Mouse (Mus musculus) testis, adult 2 months (tissue): ENCODE data around the gene Cttn. TPM values are rescaled to one million over a fixed set of nuclear protein-coding genes. Genes with fewer than 3 reads are reported as not detected.

Experiments used
- H3K27ac ChIP-seq: fragments of 200-500 bp; 2 replicates; pipeline ENCODE4 v1.5.1; 2012; ENCODE audit warnings: low read depth, low read length; ENCODE audit not compliant: control insufficient read depth, insufficient read depth
- H3K27me3 ChIP-seq: fragments of 200-500 bp; 2 replicates; pipeline ENCODE4 v1.6.1; 2012; ENCODE audit warnings: mild to moderate bottlenecking, low read length, moderate library complexity; ENCODE audit not compliant: control insufficient read depth, insufficient read depth
- H3K36me3 ChIP-seq: fragments of 200-500 bp; 2 replicates; pipeline ENCODE4 v1.6.1; 2012; ENCODE audit warnings: mild to moderate bottlenecking, low read length; ENCODE audit not compliant: control insufficient read depth, insufficient read depth
- H3K4me1 ChIP-seq: fragments of 200-500 bp; 2 replicates; pipeline ENCODE4 v1.6.1; 2012; ENCODE audit warnings: low read length; ENCODE audit not compliant: control insufficient read depth, insufficient read depth
- H3K4me3 ChIP-seq: fragments of 200-500 bp; 2 replicates; pipeline ENCODE4 v1.5.1; 2012; ENCODE audit warnings: low read depth, mild to moderate bottlenecking, low read length, moderate library complexity, mixed read lengths; ENCODE audit not compliant: control insufficient read depth
- CTCF ChIP-seq: fragments of 200-500 bp; IDR thresholded peaks from 2 replicates; pipeline ENCODE4 v1.5.1; 2012; ENCODE audit warnings: low read depth, mild to moderate bottlenecking, inconsistent platforms, low read length, moderate library complexity; ENCODE audit not compliant: control insufficient read depth, insufficient read depth, insufficient replicate concordance
- POLR2A ChIP-seq: fragments of 200-500 bp; IDR thresholded peaks from 2 replicates; pipeline ENCODE4 v1.6.1; 2012; ENCODE audit warnings: low read depth, mild to moderate bottlenecking, inconsistent platforms, low read length, moderate library complexity; ENCODE audit not compliant: control insufficient read depth
- polyA plus RNA-seq: library from polyadenylated mRNA; depleted of rRNA; stranded (reverse); fragments of >200 nt; gene quantifications from 2 replicates; pipeline ENCODE4 v1.2.3, GENCODE M21; 2012

Cttn gene
- polyA plus RNA-seq, 1 experiment, result 33.3 TPM

DNA sequence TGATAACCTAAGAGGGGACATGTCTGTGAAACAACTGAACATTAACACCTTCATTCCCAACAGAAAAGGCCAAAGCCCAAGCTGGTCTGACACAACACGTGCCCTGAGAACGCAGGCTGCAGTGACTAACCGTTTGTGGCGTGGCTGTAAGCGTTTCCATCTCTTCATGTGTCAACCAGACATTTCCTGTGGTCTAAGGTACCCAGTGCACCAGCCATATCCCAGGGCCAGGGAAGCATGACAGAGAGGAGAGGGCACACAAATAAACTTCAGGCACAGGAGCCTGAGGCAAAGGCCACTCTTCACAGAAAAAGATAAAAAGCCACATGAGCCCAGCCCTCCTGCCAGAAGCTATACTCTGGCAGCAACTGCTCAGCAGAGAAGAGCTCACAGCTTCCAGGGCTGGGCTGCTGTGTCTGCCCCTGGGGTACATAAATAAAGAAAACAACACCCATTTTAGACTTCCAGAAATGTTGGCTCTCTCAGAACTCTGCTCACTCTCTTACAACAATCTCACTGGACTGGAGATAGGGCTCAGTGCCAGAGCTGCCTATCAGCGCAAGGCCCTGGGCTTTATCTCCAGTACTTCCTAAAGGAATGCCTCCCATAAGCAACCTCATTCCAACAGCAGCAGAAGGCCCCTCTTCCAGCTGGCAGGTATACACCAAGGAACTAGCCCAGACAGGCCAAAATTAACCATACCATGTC lies 18.4 kb upstream of the Cttn start:
- Histone ChIP-seq H3K27ac (peak overlapping the region; percentile 63), H3K4me3 (no peak overlapping the region), H3K4me1 (no peaks in the 10 kb centered on the region; the same call in 1 of the 2 replicates), H3K27me3 (no peaks in the 10 kb centered on the region), H3K36me3 (no peaks in the 10 kb centered on the region; the same call in none of the 2 replicates)
- TF ChIP-seq POLR2A (no peak), CTCF (no peak)

DNA sequence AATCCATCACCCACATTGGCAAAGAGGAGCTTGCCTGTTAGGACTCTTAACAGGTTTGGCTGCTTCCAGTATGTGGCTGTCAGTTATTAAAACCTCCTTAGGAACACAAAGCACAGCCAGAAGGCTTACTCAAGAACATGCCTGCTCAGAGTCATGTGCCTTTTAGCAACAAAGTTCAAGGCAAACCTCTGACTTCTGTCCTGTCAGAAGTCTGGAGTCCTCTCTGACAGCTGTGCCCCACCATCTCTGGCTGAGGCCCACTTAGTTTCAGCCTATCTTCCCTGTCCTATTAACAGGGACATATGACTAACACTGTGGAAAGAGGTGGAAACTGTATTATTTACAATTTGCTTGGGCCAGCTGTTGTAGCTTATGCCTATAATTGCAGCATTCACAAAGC lies 9.5 kb upstream of the Cttn start:
- no peak for TF ChIP-seq POLR2A
- no peaks in the 10 kb centered on the region for H3K4me1 ChIP-seq
- H3K27ac ChIP-seq, result no peak overlapping the region
- peaks cover 1% of the 10 kb centered on the region; the same call in 1 of the 2 replicates for H3K36me3 ChIP-seq
- H3K4me3 ChIP-seq, result no peak overlapping the region
- H3K27me3 ChIP-seq, result no peaks in the 10 kb centered on the region

DNA sequence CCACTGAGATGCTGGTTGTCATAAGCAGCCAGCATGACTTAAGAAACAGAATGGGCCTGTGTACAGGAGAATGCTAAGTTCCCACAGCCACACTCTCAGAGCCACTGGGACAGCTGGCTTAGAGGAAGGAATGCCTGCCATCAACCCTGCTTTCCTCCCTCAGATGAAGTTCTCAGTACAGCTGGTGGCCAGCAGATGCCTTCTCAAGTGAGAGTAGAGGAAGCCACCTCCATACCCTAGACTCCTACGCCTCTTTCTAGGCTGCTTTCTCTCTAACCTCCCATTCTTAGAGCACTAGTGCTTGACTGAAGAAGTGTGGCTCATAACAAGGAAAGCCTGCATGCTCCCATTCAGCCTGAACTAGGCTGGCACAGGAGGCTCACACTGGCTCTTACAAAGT lies 8.8 kb upstream of the Cttn start:
- Histone ChIP-seq H3K27ac (no peak overlapping the region), H3K36me3 (peaks cover 1% of the 10 kb centered on the region; the same call in 1 of the 2 replicates)
- no peak for TF ChIP-seq CTCF
- TF ChIP-seq POLR2A, result no peak

DNA sequence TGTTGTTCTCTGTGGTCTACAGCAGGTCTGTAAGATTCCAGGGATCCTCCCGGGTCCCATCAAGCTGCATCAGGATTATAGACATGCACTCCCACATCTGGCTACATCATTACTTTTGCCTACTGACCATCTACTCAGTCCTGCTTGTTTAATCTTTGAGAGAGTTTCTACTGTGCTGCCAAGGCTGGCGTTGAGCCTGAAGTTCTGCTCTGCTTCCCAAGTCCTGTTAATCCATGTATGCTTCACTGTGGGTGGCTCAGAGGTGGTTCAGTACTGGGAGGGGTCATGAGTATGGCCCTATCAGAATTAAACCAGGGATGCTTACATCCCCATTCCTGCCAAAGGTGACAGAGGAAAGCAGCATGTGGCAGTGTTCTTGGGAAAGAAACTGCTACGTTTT lies 4.9 kb upstream of the Cttn start:
- no peak overlapping the region for H3K27ac ChIP-seq
- H3K4me1 ChIP-seq, result 0 out of 2 replicates have a peak, but pooled peaks cover under 1% of the 10 kb centered on the region
- H3K4me3 ChIP-seq, result no peak overlapping the region
- TF ChIP-seq POLR2A (no peak), CTCF (no peak)
- no peaks in the 10 kb centered on the region; the same call in 1 of the 2 replicates for H3K36me3 ChIP-seq
- H3K27me3 ChIP-seq, result no peaks in the 10 kb centered on the region

More for the DNA sequence above, 8.8 kb upstream of the Cttn start:
- H3K4me3 ChIP-seq, result no peak overlapping the region
- H3K4me1 ChIP-seq, result no peaks in the 10 kb centered on the region
- H3K27me3 ChIP-seq, result no peaks in the 10 kb centered on the region

DNA sequence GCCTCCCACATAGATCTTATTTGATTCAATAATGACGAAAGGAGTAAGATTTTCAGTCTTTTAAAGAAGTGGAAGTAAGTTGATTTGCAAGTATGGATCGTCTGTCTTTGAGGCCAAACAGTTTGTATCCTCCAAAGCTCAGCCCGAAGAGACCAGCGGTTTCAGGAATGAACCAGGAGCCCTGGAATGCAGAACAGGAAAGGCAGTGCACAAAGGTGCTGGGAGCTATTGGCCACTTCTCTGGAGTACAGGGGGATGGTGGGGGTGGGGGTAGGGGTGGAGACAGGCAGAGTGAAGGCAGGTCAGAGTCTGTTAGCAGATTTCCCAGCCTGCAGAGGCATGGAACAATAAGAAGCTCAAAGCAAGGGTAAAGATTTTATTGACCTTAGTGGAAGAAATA lies 2.7 kb upstream of the Cttn start:
- Histone ChIP-seq H3K4me3 (no peak overlapping the region), H3K4me1 (peaks cover 13% of the 10 kb centered on the region), H3K27ac (no peak overlapping the region), H3K36me3 (no peaks in the 10 kb centered on the region; the same call in 1 of the 2 replicates), H3K27me3 (no peaks in the 10 kb centered on the region)
- TF ChIP-seq CTCF (no peak), POLR2A (no peak)

DNA sequence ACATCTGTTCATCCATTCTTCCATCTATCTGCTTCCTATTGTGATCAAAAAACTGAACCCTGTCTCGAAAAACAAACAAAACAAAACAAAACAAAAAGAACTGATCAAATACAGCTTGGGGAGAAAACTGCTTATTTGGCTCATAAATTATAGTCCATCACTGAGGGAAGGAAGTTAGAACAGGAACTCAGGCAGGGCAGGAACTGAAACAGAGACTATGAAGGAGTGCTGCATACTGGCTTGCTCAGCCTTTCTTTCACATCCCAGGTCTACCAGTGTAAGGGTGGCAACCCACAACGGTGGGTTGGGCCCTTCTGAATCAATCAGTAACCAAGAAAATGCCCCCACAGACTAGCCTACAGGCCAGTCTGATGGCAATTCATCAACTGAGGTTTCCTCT lies 294 bp upstream of the Cttn start:
- Histone ChIP-seq H3K4me1 (peaks cover 13% of the 10 kb centered on the region), H3K4me3 (no peak overlapping the region; the same call in 1 of the 2 replicates), H3K27me3 (no peaks in the 10 kb centered on the region), H3K27ac (no peak overlapping the region; the same call in 1 of the 2 replicates), H3K36me3 (no peaks in the 10 kb centered on the region)
- TF ChIP-seq POLR2A (no peak), CTCF (no peak)

DNA sequence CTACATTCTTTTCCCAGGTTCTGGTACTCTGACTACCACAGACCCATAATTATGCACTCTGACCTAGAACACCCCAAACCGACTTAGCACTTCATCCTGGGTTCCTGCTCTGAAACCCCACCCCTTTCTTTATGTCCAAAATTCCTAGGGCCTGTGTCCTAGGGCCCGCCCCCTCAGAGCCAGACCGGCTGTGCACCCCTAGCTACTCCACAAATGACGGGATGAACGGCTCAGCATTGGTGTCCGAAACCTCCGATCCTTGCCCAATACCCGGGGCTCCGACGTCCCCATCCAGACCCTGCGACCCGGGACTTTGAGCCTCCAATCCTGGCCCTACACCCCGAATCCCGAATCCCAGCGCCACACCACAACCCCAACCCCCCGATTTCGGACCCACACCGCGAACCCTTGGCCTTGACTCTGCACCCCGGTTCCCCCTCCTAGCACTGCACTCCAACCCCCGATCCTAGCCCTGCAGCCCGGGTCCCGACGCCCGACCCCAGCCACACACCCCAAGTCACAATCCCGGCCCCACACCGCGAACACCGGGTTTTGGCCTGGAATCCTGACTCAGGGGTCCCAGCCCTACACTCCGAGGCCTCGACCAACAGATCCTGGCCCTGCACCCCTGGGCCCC lies 783 bp downstream of the Cttn start:
- no peaks in the 10 kb centered on the region for H3K36me3 ChIP-seq
- peak overlapping the region; percentile 19 for H3K27ac ChIP-seq
- peak overlapping the region; percentile 96 for H3K4me3 ChIP-seq
- no peak for TF ChIP-seq POLR2A
- H3K4me1 ChIP-seq, result peaks cover 13% of the 10 kb centered on the region
- H3K27me3 ChIP-seq, result no peaks in the 10 kb centered on the region
